Mouse (Mus musculus) urinary bladder, postnatal 10 days (tissue): ENCODE measurements around the gene Eipr1.
"Not testable (repeated sequence)": the region's sequence is repeated elsewhere in the genome, so short reads cannot be mapped to it uniquely, and the experiment has no call there.

Experiments
- DNase-seq: peaks from one replicate; pipeline ENCODE4 v3.0.0; 2022; ENCODE audit warnings: low spot score

Gene Eipr1

GRCm38 (mm10) chr12:28889068-28889674 is 137.6 kb downstream of the Eipr1 start:
- DNase-seq, result no peak

DNA sequence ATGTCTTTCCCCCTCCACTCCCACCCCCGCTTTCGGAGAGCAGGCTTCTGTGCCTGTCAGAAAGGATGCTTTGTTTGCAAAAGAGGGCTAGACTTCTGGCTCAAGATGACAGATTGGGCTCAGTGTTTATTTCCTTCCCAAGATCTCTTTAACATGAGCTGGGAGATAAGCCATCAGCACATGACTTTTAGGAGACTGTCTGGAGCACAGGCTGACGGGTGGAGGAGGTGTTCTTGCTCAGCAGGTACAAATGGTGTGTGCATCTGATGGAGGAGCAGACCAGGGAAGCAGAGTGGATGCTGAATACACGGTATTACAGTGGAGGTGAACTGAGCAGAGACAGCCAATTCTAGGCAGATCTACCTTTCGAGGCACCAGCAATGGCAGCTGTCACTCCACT is 139.9 kb downstream of the Eipr1 start:
- DNase-seq, result no peak

GRCm38 (mm10) chr12:28896577-28896976 is 145.0 kb downstream of the Eipr1 start:
- DNase-seq, result no peak

GRCm38 (mm10) chr12:28898307-28898706 is 146.7 kb downstream of the Eipr1 start:
- no peak for DNase-seq

GRCm38 (mm10) chr12:28899696-28900095 is 148.1 kb downstream of the Eipr1 start:
- DNase-seq, result no peak

- DNase-seq, result no peak
Observed at GRCm38 (mm10) chr12:28900341-28900740, 148.7 kb downstream of the Eipr1 start.

GRCm38 (mm10) chr12:28902132-28902531 is 150.5 kb downstream of the Eipr1 start:
- DNase-seq, result no peak

DNA sequence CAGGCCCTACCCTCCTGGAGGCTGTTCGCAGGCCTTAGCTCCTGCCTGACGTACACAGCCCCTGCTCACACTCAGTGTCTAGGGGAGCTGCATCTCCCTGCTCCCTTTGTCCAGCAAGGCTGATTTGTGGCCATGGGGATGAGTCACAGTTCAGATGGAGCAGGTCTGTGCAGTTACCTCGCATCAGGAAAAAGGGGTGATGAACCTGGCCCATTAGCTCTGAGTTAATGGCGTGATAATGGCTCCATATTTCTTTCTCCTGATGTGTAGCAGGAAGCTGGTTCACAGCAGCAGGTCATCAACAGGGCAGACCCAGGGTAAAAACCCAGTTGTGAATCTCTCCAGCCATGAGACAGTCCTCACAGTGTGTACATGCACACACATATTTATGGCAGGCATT is 151.5 kb downstream of the Eipr1 start:
- DNase-seq, result no peak

DNA sequence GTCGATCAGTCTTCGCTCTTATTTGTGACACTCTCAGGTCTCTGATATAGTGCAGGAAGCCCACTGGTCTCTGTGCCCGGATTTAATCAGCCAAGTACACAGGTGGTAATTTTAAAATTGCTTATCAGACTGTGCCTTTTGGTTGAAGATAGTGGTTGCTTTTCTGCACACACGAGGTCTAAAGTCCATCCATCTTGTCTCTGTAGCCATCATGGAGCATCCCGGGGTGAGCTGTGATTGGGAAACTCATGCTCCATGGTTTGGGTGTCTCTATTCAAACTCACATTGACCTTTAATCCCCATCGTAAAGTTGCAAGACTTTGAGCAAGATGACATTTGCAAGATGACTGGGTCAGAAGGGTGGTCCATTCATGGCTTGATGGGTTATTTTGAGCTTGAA is 153.9 kb downstream of the Eipr1 start:
- no peak for DNase-seq

GRCm38 (mm10) chr12:28906016-28906415 is 154.4 kb downstream of the Eipr1 start:
- no peak for DNase-seq

GRCm38 (mm10) chr12:28906809-28907297 is 155.2 kb downstream of the Eipr1 start:
- no peak for DNase-seq

DNA sequence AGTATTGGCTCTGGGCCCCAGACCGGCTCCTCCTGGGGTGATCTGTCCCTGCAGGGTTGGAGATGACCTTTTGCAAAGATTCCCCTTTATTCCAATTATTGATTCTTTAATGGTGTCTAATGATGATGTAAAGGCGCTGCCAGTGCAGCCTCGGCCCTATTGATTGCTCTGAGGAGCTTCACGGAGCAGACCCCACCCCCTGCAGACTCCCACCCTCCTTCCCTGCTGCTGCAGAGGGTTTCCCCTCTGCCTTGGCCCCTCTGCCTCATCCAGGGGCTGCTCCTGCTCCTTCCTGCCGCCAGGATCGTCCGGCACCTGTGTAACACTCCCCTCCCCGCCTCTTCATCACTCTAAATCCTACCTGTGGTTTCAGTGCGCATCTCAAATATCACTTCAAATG is 156.2 kb downstream of the Eipr1 start:
- DNase-seq, result no peak

DNA sequence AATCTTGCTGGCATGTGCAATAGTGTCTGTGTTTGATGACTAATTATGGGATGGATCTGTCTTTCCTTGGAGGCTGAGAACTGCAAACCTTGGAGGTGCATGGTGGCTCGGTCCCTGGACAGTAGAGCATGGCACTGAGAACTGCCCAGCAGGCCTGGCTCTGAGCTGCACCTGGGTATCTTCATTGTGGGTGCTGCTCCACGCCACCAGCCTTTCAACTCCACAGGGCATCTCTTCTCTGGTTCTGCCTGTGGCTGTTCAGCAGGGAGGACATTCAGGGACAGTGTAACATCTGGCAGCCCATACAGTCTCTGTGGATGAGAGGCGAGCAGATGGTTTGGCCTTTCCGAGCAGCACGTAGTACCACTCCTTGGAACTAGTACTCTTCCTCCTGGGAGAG is 158.2 kb downstream of the Eipr1 start:
- DNase-seq, result no peak

GRCm38 (mm10) chr12:28910568-28910967 is 159.0 kb downstream of the Eipr1 start:
- DNase-seq, result no peak

DNA sequence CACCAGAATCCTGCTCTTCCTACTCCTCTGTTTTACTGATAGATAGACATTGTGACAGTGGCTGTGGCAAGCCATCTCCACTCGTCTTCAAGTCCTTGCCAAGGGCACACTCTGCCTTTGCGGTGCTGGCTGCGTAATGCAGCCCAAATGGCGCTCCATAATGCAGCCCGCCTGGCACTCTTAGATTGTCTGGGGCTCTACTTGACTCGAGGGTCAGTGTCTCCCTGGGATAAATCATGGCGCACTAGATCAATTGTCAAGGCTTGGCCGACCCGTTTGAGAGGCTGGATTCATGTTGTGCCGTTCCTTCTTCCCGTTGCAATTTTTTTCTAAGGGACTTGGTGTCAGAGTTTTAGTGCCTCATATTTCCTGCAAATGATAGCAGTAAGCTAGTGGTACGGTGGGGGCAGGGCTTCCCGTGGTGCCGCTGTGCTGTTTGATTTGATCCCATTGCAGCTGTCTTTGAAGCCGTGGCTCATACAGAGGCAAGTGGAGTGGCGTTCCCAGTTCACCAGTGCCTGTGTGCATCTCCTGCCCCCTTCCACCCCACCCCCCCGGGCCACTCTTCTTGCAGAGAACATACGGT is 160.8 kb downstream of the Eipr1 start:
- no peak for DNase-seq

GRCm38 (mm10) chr12:28913099-28913498 is 161.5 kb downstream of the Eipr1 start:
- DNase-seq, result no peak

- DNase-seq, result not testable (repeated sequence)
Observed at GRCm38 (mm10) chr12:28914056-28914455, 162.5 kb downstream of the Eipr1 start.
